Mouse (Mus musculus) heart, postnatal 0 days (tissue): ENCODE data around the gene Serpina3b. TPM values are rescaled to one million over a fixed set of nuclear protein-coding genes. Genes with fewer than 3 reads are reported as not detected.

Source experiments
- ATAC-seq: fragments of 200-750 bp; cut with Nextera tagmentation; 2 replicates; pipeline ENCODE4 v1.8.0; 2017; ENCODE audit warnings: low read depth, moderate number of reproducible peaks, moderate library complexity; ENCODE audit not compliant: insufficient read depth
- DNase-seq: peaks from one replicate; pipeline ENCODE4 v3.0.0-alpha.2; 2016; ENCODE audit warnings: low spot score
- H3K27ac ChIP-seq: fragments of 300-500 bp; sonication (generic); 2 replicates; pipeline ENCODE4 v1.5.1; 2014; ENCODE audit warnings: low read depth, mild to moderate bottlenecking
- H3K27me3 ChIP-seq: fragments of 300-500 bp; sonication (generic); 2 replicates; pipeline ENCODE4 v1.6.1; 2014; ENCODE audit warnings: low read length, mixed read lengths; ENCODE audit not compliant: control insufficient read depth, insufficient read depth
- H3K36me3 ChIP-seq: fragments of 300-500 bp; sonication (generic); replicated peaks from 2 replicates; pipeline ENCODE4 v1.6.1; 2014; ENCODE audit warnings: low read length, mixed read lengths; ENCODE audit not compliant: control insufficient read depth, insufficient read depth
- H3K4me1 ChIP-seq: fragments of 300-500 bp; sonication (generic); 2 replicates; pipeline ENCODE4 v1.6.1; 2014; ENCODE audit warnings: antibody characterized with exemption; ENCODE audit not compliant: control insufficient read depth, insufficient read depth
- H3K4me2 ChIP-seq: fragments of 300-500 bp; sonication (generic); 2 replicates; pipeline ENCODE4 v1.6.1; 2014; ENCODE audit warnings: low read depth, mild to moderate bottlenecking, low read length, moderate library complexity
- H3K4me3 ChIP-seq: fragments of 300-500 bp; sonication (generic); 2 replicates; pipeline ENCODE4 v1.5.1; 2014; ENCODE audit warnings: low read depth, low read length
- H3K9ac ChIP-seq: fragments of 300-500 bp; sonication (generic); replicated peaks from 2 replicates; pipeline ENCODE4 v1.6.1; 2014; ENCODE audit warnings: low read depth, low read length, mixed read lengths
- H3K9me3 ChIP-seq: fragments of 300-500 bp; sonication (generic); replicated peaks from 2 replicates; pipeline ENCODE4 v1.6.1; 2016; ENCODE audit warnings: low read length; ENCODE audit not compliant: control insufficient read depth
- CTCF ChIP-seq: IDR thresholded peaks from 2 replicates; pipeline ENCODE4 v1.5.1; 2016; ENCODE audit warnings: antibody characterized with exemption, control low read depth, low read depth
- EP300 ChIP-seq: IDR thresholded peaks from 2 replicates; pipeline ENCODE4 v1.6.1; 2016; ENCODE audit warnings: antibody characterized with exemption, low read depth
- WGBS: fragments of 180-500 bp; shearing (Covaris S2); extraction: QIAGEN DNeasy Blood & Tissue Kit; methylation state at CpG from one replicate; pipeline ENCODE4 v1.1.7; 2014; 5-methylcytosine and 5-hydroxymethylcytosine counted together
- polyA plus RNA-seq: library from polyadenylated mRNA; unstranded; fragments of >200 nt; fragmentation: Nextera tagmentation; extraction: Ambion mirVana; gene quantifications from 2 replicates; pipeline ENCODE4 v1.2.1, GENCODE M21; 2015
- total RNA-seq: library from RNA; depleted of rRNA; stranded (reverse); fragments of >200 nt; gene quantifications from 2 replicates; pipeline ENCODE4 v1.2.3, GENCODE M21; 2014; ENCODE audit warnings: low replicate concordance

The Serpina3b gene
- total and polyA plus RNA-seq, 2 experiments from 2014 or later = not detected

DNA sequence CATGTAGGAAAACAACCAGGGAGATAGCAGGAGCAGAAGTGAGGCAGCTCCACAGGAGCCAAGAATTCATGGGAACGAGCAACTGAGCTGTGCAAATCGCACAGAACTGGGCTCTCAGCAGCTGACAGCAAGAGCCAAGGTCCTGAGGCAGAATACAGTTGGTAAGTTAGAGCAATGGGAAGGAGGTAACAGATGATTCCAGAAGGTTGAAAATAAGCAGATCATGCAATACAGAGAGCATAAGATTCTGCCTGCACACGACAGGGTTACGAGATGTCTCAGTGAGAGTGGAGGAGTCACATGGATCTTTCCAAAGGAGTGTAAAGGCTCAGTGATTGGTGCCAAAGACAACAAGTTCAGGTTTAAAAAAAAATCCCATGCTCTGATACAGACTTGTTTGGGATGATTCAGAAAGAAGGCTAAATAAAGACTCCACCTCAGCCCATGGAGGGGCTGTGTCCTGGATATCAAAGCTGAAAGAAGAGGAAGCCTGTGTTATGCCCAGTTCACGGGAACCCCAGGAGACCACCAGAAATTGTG is 2.7 kb upstream of the Serpina3b start:
- ATAC-seq (no peak), DNase-seq (no peak)
- no peak overlapping the region for H3K27ac ChIP-seq
- H3K36me3 ChIP-seq = no peaks in the 10 kb centered on the region
- no peaks in the 10 kb centered on the region for H3K9me3 ChIP-seq
- WGBS = 50% methylated on average over 5 of the region's 5 CpGs
- H3K4me3 ChIP-seq = no peak overlapping the region
- H3K27me3 ChIP-seq = no peaks in the 10 kb centered on the region
- H3K4me2 ChIP-seq = no peak overlapping the region
- no peak for TF ChIP-seq EP300
- TF ChIP-seq CTCF = no peak
- no peaks in the 10 kb centered on the region for H3K4me1 ChIP-seq
- no peak overlapping the region for H3K9ac ChIP-seq

GRCm38 (mm10) chr12:104131041-104131440 is 3.2 kb downstream of the Serpina3b start:
- no peak overlapping the region for H3K4me2 ChIP-seq
- DNase-seq (no peak), ATAC-seq (peak; percentile 30; the same call in 1 of the 2 replicates)
- no peaks in the 10 kb centered on the region for H3K4me1 ChIP-seq
- H3K27ac ChIP-seq = 0 out of 2 replicates have a peak overlapping the region, but pooled peaks have one; percentile 11
- no peak overlapping the region for H3K4me3 ChIP-seq
- H3K27me3 ChIP-seq = no peaks in the 10 kb centered on the region
- TF ChIP-seq EP300 (no peak), CTCF (no peak)
- no peaks in the 10 kb centered on the region for H3K36me3 ChIP-seq
- no peak overlapping the region for H3K9ac ChIP-seq
- no peaks in the 10 kb centered on the region for H3K9me3 ChIP-seq

- Histone ChIP-seq H3K4me3 (no peak overlapping the region), H3K27me3 (no peaks in the 10 kb centered on the region), H3K36me3 (no peaks in the 10 kb centered on the region), H3K4me2 (no peak overlapping the region), H3K27ac (no peak overlapping the region), H3K9ac (no peak overlapping the region), H3K9me3 (no peaks in the 10 kb centered on the region), H3K4me1 (no peaks in the 10 kb centered on the region)
- no peak for ATAC-seq
- 72% methylated on average over 2 of the region's 2 CpGs for WGBS
- TF ChIP-seq EP300 (no peak), CTCF (no peak)
- DNase-seq = no peak
Measured at GRCm38 (mm10) chr12:104138216-104138615, 10.4 kb downstream of the Serpina3b start.

DNA sequence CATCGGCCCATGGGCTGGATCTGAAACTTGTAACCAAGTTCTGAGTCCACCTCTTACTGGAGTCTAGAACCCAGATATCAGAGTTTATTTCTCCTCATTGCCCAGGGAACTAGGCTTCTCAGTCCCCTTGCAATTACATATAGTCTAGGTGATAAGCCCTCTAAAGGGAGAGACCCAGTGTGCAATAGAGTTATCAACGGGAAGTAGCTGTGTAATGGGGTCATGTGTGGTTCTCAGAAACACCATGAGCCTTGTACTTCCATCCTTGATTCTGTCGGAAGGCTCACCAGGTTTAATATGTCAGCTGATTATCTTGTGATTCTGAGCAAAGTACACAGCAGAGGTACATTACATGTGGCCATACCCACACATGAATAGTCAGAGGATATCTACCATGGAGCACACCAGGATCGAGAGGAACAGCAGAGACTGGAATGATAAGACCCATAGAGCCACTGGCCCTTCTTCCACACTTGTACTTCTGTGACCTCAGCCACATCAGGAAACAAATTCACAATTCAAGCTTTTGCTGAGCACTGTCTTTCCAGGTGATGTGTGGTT is 12.8 kb downstream of the Serpina3b start:
- DNase-seq = no peak
- Histone ChIP-seq H3K27me3 (no peaks in the 10 kb centered on the region), H3K4me2 (no peak overlapping the region), H3K36me3 (no peaks in the 10 kb centered on the region), H3K9ac (no peak overlapping the region), H3K4me3 (no peak overlapping the region), H3K27ac (no peak overlapping the region), H3K9me3 (no peaks in the 10 kb centered on the region), H3K4me1 (no peaks in the 10 kb centered on the region)
- 82% methylated on average over 4 of the region's 4 CpGs for WGBS
- TF ChIP-seq CTCF (no peak), EP300 (no peak)
- no peak for ATAC-seq

- no peak for TF ChIP-seq EP300
- no peaks in the 10 kb centered on the region for H3K27me3 ChIP-seq
- DNase-seq (no peak), ATAC-seq (no peak)
- H3K36me3 ChIP-seq = no peaks in the 10 kb centered on the region
- no peak overlapping the region for H3K9ac ChIP-seq
- no peak overlapping the region for H3K4me2 ChIP-seq
- no peak overlapping the region for H3K4me3 ChIP-seq
- no peaks in the 10 kb centered on the region for H3K9me3 ChIP-seq
- H3K4me1 ChIP-seq = no peaks in the 10 kb centered on the region
- WGBS = 77% methylated on average over 1 of the region's 1 CpGs
- H3K27ac ChIP-seq = no peak overlapping the region
Measured at GRCm38 (mm10) chr12:104141506-104141905, 13.7 kb downstream of the Serpina3b start.

DNA sequence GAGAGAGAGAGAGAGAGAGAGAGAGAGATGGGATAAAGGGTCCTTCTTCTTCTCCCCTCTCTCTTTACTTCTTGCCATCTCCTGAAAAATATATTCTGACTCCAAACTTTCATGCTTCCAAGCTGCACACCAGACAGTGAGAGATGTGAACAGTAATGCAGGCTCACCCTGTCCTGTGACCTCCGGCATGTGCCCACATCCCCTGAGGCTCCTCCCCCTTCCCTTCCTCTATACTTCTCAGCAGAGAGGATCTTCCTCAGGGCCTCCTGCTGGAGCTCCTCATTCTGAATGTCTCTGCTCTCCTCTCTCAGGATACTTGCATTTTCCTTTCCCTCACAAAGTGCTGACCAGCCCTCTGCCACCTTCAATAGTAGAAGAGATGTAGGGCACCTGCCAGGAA is 14.6 kb downstream of the Serpina3b start:
- ATAC-seq = no peak

More for the DNA sequence above, 14.6 kb downstream of the Serpina3b start:
- Histone ChIP-seq H3K27me3 (no peaks in the 10 kb centered on the region), H3K4me2 (no peak overlapping the region), H3K9me3 (no peaks in the 10 kb centered on the region), H3K36me3 (no peaks in the 10 kb centered on the region), H3K4me3 (no peak overlapping the region), H3K4me1 (no peaks in the 10 kb centered on the region), H3K27ac (no peak overlapping the region), H3K9ac (no peak overlapping the region)
- TF ChIP-seq CTCF (no peak), EP300 (no peak)
- no peak for DNase-seq
- WGBS = 35% methylated on average over 1 of the region's 1 CpGs
